Mouse (Mus musculus) activated CD4-positive, CD25-positive, alpha-beta regulatory T cell, adult 4 months (primary cell): ENCODE data around the gene Rbpj. TPM values are rescaled to one million over a fixed set of nuclear protein-coding genes. Genes with fewer than 3 reads are reported as not detected.

Experiments used
- ATAC-seq: one replicate; pipeline ENCODE4 v1.8.0; 2017
- polyA plus RNA-seq, 2 experiments: library from polyadenylated mRNA; unstranded; fragments of 100-300 nt; shearing (Covaris generic); gene quantifications; one replicate each; pipeline ENCODE4 v1.2.1; 2017

Gene Rbpj
- polyA plus RNA-seq, 2 experiments from 2014 or later, result 41.3 to 45.6 TPM

DNA sequence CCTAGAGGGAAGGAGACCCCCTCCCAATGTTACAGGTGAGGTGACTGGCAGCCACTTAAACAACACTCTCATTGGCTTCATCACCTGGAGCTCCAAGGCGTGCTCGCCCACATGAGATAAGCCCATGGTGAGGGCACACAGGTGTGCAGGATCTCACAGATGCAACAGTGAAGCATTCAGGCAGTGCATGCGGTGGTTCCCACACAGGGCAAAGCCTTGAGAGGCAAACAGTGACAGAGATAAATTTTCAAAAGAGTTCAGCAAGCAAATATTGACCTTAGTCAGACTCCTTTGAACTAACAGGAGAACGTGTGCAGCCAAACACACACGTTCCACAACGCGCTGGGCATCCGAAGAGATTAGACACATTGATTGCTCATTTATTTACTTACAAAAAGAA, 210.7 kb downstream of the Rbpj start:
- no peak for ATAC-seq

DNA sequence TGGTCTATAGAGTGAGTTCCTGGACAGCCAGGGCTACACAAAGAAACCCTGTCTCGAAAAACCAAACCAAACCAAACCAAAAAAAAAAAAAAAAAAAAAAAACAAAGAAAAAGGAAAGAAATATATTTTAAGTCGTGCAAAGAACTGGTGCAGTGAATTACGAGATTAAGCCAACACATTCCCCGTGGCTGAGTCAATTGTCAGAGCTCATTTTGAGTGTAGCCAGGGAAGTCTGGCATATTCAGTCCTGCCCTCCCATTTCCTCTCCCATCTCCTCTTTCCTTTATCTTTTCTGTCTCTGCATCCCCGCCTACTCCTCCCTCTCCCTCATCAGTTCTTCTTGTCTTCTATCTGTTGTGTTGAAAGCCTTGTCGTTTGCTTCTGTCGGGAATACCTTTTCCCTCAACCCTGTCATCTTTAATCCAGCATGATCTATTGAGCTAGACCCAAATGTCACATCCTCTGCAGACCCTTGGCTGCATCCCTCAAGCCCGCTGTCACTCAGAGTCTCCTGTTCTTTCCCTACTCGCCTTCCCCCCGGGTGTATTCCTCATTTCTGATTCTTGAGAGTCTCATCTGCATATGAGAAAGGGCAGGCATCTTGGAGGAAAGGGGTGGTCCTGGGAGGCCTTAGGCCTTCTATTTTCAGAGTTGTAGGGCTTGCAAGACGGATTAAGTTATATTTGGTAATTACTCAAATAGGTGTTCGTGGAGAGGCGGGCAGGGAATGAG, 212.2 kb downstream of the Rbpj start:
- no peak for ATAC-seq

DNA sequence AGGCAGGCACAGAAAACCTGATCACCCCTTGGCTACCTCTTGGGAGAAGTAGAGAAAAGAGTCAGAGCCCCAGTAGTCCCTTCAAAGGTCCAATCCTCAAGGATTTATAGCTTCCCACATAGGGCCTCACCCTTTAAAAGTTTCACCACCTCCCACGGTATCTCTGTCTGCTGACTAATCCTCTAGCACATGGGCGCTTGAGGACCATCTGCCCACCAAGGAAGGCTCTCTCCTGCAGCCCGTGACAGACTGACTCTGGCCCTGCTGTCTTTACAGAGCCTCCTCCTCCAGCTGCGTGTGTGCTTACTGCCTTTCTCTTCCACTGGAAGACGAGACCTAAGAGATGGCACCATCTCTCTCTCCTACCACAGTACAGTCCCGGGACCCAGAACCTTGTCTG, 213.7 kb downstream of the Rbpj start:
- no peak for ATAC-seq

- no peak for ATAC-seq
Measured at GRCm38 (mm10) chr5:53683916-53684315, 218.0 kb downstream of the Rbpj start.

DNA sequence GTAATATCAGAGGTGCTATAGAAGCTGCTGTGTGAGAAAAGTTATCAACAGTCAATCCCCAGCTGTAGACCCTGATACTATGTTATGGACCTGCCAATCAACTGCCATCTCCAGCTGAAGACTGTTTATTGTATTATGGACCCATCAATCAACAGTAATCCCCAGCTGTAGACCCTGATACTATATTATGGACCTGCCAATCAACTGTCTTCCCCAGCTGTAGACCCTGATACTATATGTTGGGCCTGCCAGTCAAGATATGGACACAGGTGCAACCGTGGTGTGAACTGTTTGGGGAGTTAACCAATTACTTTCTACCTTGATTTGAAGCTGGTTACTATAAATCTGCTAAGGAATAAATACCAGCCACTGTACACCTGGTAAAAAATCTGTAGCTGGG, 218.5 kb downstream of the Rbpj start:
- ATAC-seq, result no peak

- ATAC-seq, result no peak
Measured at GRCm38 (mm10) chr5:53685623-53686022, 219.7 kb downstream of the Rbpj start.

- no peak for ATAC-seq
Measured at GRCm38 (mm10) chr5:53686379-53686778, 220.4 kb downstream of the Rbpj start.

- no peak for ATAC-seq
Measured at GRCm38 (mm10) chr5:53688326-53688725, 222.4 kb downstream of the Rbpj start.

- no peak for ATAC-seq
Measured at GRCm38 (mm10) chr5:53691577-53691976, 225.6 kb downstream of the Rbpj start.

DNA sequence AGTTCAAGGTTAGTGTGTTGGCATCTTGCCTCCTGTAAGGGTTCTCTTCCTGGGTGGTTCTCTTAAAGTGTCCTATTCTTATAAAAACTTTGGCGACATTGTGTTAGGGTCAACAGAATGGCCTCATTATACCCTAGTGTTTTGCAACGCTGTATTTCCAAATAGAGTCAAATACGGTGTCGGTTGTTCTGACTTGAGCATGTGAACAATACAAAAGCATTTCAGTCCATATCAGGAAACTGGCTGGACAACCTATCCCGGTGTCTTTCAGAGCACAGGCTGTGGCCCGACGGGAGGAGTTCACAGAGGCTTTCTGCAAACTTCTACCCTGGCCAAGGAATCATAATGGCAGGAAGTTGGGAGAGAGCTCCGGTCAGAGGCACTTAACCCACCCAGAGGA, 226.1 kb downstream of the Rbpj start:
- ATAC-seq, result no peak

- no peak for ATAC-seq
Measured at GRCm38 (mm10) chr5:53692662-53693061, 226.7 kb downstream of the Rbpj start.

DNA sequence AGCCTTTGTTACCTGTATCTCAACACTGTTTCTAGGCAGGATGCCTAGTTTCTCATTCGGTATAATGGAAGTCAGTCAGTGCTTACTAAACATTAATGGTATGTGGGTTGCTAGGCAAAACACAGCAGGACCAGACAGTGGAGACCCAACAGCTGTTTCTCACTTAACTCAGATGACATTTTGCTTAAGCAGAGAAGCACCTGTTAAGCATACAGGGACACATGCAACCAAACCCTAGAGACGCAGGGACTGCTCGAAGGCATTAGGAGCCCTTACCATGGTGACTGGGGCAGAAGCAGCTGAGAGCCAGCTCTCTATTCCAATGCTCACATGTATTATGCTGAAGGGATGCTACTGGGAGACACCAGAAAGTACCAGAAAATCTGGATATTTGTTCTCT, 230.7 kb downstream of the Rbpj start:
- ATAC-seq, result no peak

- no peak for ATAC-seq
Measured at GRCm38 (mm10) chr5:53697794-53698193, 231.8 kb downstream of the Rbpj start.

DNA sequence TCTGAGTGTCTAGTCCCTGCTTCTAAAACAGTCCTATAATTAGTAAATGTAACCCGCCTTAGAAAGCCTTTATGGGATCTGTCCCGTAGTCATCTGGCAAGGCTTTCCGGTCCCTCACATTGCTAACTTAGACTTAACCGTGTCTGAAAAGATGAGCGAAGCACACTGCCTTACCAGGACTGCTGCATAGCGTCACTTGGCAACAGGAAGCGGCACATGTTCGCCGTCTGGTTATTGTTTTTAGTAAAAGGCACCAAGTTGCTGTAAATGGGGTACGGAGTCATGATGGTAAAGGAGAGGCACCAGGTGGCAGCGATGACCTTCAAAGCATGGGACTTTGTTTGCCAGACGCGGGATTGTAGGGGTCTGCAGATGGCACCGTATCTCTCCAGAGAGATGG, 236.7 kb downstream of the Rbpj start:
- no peak for ATAC-seq

Other genes with a start within 250 kb of the Rbpj start
- 100 to 1,000 TPM; 103 to 107 TPM for gene Smim20, start 199.1 kb upstream of the Rbpj start, polyA plus RNA-seq
- gene Cckar, start 241.6 kb downstream of the Rbpj start, polyA plus RNA-seq, result not detected